Mouse (Mus musculus) limb, embryonic 12.5 days (tissue): ENCODE results near the gene Dock10. TPM values are rescaled to one million over a fixed set of nuclear protein-coding genes. Genes with fewer than 3 reads are reported as not detected.

Source experiments
- ATAC-seq: fragments of 200-750 bp; cut with Nextera tagmentation; 2 replicates; pipeline ENCODE4 v1.8.0; 2017; ENCODE audit warnings: low read depth, moderate TSS enrichment; ENCODE audit not compliant: insufficient number of reproducible peaks, insufficient read depth, low FRiP score, low TSS enrichment
- H3K27ac ChIP-seq: fragments of 300-500 bp; sonication (generic); 2 replicates; pipeline ENCODE4 v1.5.1; 2016; ENCODE audit warnings: mild to moderate bottlenecking, moderate library complexity
- H3K27me3 ChIP-seq: fragments of 300-500 bp; sonication (generic); 2 replicates; pipeline ENCODE4 v1.6.1; 2016; ENCODE audit warnings: mild to moderate bottlenecking, moderate library complexity
- H3K36me3 ChIP-seq: fragments of 300-500 bp; sonication (generic); 2 replicates; pipeline ENCODE4 v1.6.1; 2016; ENCODE audit warnings: mild to moderate bottlenecking, moderate library complexity
- H3K4me1 ChIP-seq: fragments of 300-500 bp; sonication (generic); replicated peaks from 2 replicates; pipeline ENCODE4 v1.6.1; 2016
- H3K4me2 ChIP-seq: fragments of 300-500 bp; sonication (generic); 2 replicates; pipeline ENCODE4 v1.6.1; 2016; ENCODE audit warnings: mild to moderate bottlenecking, moderate library complexity
- H3K4me3 ChIP-seq: fragments of 300-500 bp; sonication (generic); replicated peaks from 2 replicates; pipeline ENCODE4 v1.5.1; 2016; ENCODE audit warnings: mild to moderate bottlenecking
- H3K9ac ChIP-seq: fragments of 300-500 bp; sonication (generic); replicated peaks from 2 replicates; pipeline ENCODE4 v1.6.1; 2016; ENCODE audit warnings: mild to moderate bottlenecking, moderate library complexity
- H3K9me3 ChIP-seq: fragments of 300-500 bp; sonication (generic); 2 replicates; pipeline ENCODE4 v1.6.1; 2016; ENCODE audit warnings: mild to moderate bottlenecking, moderate library complexity
- WGBS: fragments of 180-500 bp; shearing (Covaris S2); methylation state at CpG from one replicate; pipeline ENCODE4 v1.1.7; 2016; 5-methylcytosine and 5-hydroxymethylcytosine counted together
- polyA plus RNA-seq: library from polyadenylated mRNA; unstranded; fragments of >200 nt; fragmentation: Nextera tagmentation; extraction: Ambion mirVana; gene quantifications from 2 replicates; pipeline ENCODE4 v1.2.1, GENCODE M21; 2016

Gene Dock10
- polyA plus RNA-seq, 1 experiment from 2014 or later, result 4.5 TPM

GRCm38 (mm10) chr1:80459477-80459876, 298.9 kb downstream of the Dock10 start:
- Histone ChIP-seq H3K4me3 (no peak overlapping the region), H3K9ac (no peak overlapping the region), H3K4me1 (no peaks in the 10 kb centered on the region), H3K36me3 (no peaks in the 10 kb centered on the region), H3K9me3 (no peaks in the 10 kb centered on the region), H3K4me2 (no peak overlapping the region), H3K27me3 (no peaks in the 10 kb centered on the region), H3K27ac (no peak overlapping the region)
- no peak for ATAC-seq

- ATAC-seq, result no peak
- H3K36me3 ChIP-seq, result no peaks in the 10 kb centered on the region
- no peak overlapping the region for H3K4me2 ChIP-seq
- H3K9me3 ChIP-seq, result no peaks in the 10 kb centered on the region
- H3K27ac ChIP-seq, result no peak overlapping the region
- H3K4me3 ChIP-seq, result no peak overlapping the region
- H3K27me3 ChIP-seq, result no peaks in the 10 kb centered on the region
- no peak overlapping the region for H3K9ac ChIP-seq
- 75% methylated on average over 2 of the region's 2 CpGs for WGBS
- H3K4me1 ChIP-seq, result no peaks in the 10 kb centered on the region
Observed at GRCm38 (mm10) chr1:80453971-80454370, 304.4 kb downstream of the Dock10 start.

- Histone ChIP-seq H3K9me3 (no peaks in the 10 kb centered on the region), H3K4me1 (no peaks in the 10 kb centered on the region), H3K27me3 (no peaks in the 10 kb centered on the region), H3K4me3 (no peak overlapping the region), H3K9ac (no peak overlapping the region), H3K36me3 (no peaks in the 10 kb centered on the region), H3K27ac (no peak overlapping the region), H3K4me2 (no peak overlapping the region)
- WGBS, result 81% methylated on average over 1 of the region's 1 CpGs
- ATAC-seq, result no peak
Observed at GRCm38 (mm10) chr1:80451914-80452549, 306.3 kb downstream of the Dock10 start.
